Mouse (Mus musculus) intestine, postnatal 0 days (tissue): Measurements from ENCODE around the gene Lamtor4. TPM values are rescaled to one million over a fixed set of nuclear protein-coding genes. Genes with fewer than 3 reads are reported as not detected.

ENCODE experiments used
- ATAC-seq: fragments of 200-750 bp; cut with Nextera tagmentation; 2 replicates; pipeline ENCODE4 v1.8.0; 2017; ENCODE audit warnings: mild to moderate bottlenecking, moderate TSS enrichment, moderate library complexity
- H3K27ac ChIP-seq: fragments of 300-500 bp; sonication (generic); 2 replicates; pipeline ENCODE4 v1.5.1; 2014; ENCODE audit warnings: mild to moderate bottlenecking, low read depth, low read length, moderate library complexity
- H3K27me3 ChIP-seq: fragments of 300-500 bp; sonication (generic); replicated peaks from 2 replicates; pipeline ENCODE4 v1.6.1; 2014; ENCODE audit warnings: low read length, mixed read lengths; ENCODE audit not compliant: control insufficient read depth, insufficient read depth
- H3K36me3 ChIP-seq: fragments of 300-500 bp; sonication (generic); 2 replicates; pipeline ENCODE4 v1.6.1; 2014; ENCODE audit warnings: mild to moderate bottlenecking, moderate library complexity; ENCODE audit not compliant: control insufficient read depth, insufficient read depth
- H3K4me1 ChIP-seq: fragments of 300-500 bp; sonication (generic); replicated peaks from 2 replicates; pipeline ENCODE4 v1.6.1; 2014; ENCODE audit warnings: antibody characterized with exemption, low read length, mixed read lengths; ENCODE audit not compliant: control insufficient read depth, insufficient read depth
- H3K4me2 ChIP-seq: fragments of 300-500 bp; sonication (generic); replicated peaks from 2 replicates; pipeline ENCODE4 v1.6.1; 2014; ENCODE audit warnings: low read depth, mild to moderate bottlenecking, moderate library complexity
- H3K4me3 ChIP-seq: fragments of 300-500 bp; sonication (generic); 2 replicates; pipeline ENCODE4 v1.5.1; 2014; ENCODE audit warnings: low read depth, low read length
- H3K9ac ChIP-seq: fragments of 300-500 bp; sonication (generic); 2 replicates; pipeline ENCODE4 v1.6.1; 2014; ENCODE audit warnings: mild to moderate bottlenecking, low read depth, low read length
- H3K9me3 ChIP-seq: fragments of 300-500 bp; sonication (generic); 2 replicates; pipeline ENCODE4 v1.6.1; 2016; ENCODE audit warnings: mixed run types; ENCODE audit not compliant: control insufficient read depth
- CTCF ChIP-seq: sonication (generic); IDR thresholded peaks from 2 replicates; pipeline ENCODE4 v1.5.1; 2016; ENCODE audit warnings: low read depth, mild to moderate bottlenecking, control low read depth, antibody characterized with exemption, moderate library complexity
- WGBS: fragments of 180-500 bp; shearing (Covaris S2); extraction: QIAGEN DNeasy Blood & Tissue Kit; methylation state at CpG from one replicate; pipeline ENCODE4 v1.1.7; 2014; 5-methylcytosine and 5-hydroxymethylcytosine counted together
- polyA plus RNA-seq: library from polyadenylated mRNA; unstranded; fragments of >200 nt; fragmentation: Nextera tagmentation; extraction: Ambion mirVana; gene quantifications from 2 replicates; pipeline ENCODE4 v1.2.1, GENCODE M21; 2015

Lamtor4 gene
- polyA plus RNA-seq, 1 experiment from 2014 or later: 124 TPM

GRCm38 (mm10) chr5:138258078-138258477 is 2.8 kb downstream of the Lamtor4 start:
- Histone ChIP-seq H3K4me2 (no peak overlapping the region), H3K36me3 (peaks cover 32% of the 10 kb centered on the region), H3K4me3 (no peak overlapping the region), H3K9me3 (no peaks in the 10 kb centered on the region), H3K4me1 (0 out of 2 replicates have a peak, but pooled peaks cover 7% of the 10 kb centered on the region), H3K27ac (no peak overlapping the region), H3K27me3 (no peaks in the 10 kb centered on the region), H3K9ac (no peak overlapping the region)
- 65% methylated on average over 3 of the region's 3 CpGs for WGBS
- no peak for ATAC-seq
- TF ChIP-seq CTCF: no peak

- Histone ChIP-seq H3K4me1 (0 out of 2 replicates have a peak, but pooled peaks cover 8% of the 10 kb centered on the region), H3K27me3 (no peaks in the 10 kb centered on the region), H3K4me2 (no peak overlapping the region), H3K27ac (no peak overlapping the region), H3K36me3 (peaks cover 32% of the 10 kb centered on the region), H3K9ac (no peak overlapping the region), H3K4me3 (no peak overlapping the region), H3K9me3 (no peaks in the 10 kb centered on the region)
- ATAC-seq: no peak
- WGBS: 89% methylated on average over 6 of the region's 6 CpGs
- no peak for TF ChIP-seq CTCF
Observed at GRCm38 (mm10) chr5:138258542-138258941, 3.3 kb downstream of the Lamtor4 start.

GRCm38 (mm10) chr5:138258993-138259392 is 3.7 kb downstream of the Lamtor4 start:
- Histone ChIP-seq H3K4me2 (no peak overlapping the region), H3K4me1 (0 out of 2 replicates have a peak, but pooled peaks cover 8% of the 10 kb centered on the region), H3K9me3 (no peaks in the 10 kb centered on the region), H3K4me3 (no peak overlapping the region), H3K27me3 (no peaks in the 10 kb centered on the region), H3K9ac (no peak overlapping the region), H3K27ac (no peak overlapping the region), H3K36me3 (peaks cover 32% of the 10 kb centered on the region)
- 53% methylated on average over 7 of the region's 7 CpGs for WGBS
- no peak for ATAC-seq
- TF ChIP-seq CTCF: no peak

- H3K9ac ChIP-seq: no peak overlapping the region
- no peaks in the 10 kb centered on the region for H3K27me3 ChIP-seq
- H3K36me3 ChIP-seq: peaks cover 32% of the 10 kb centered on the region
- H3K27ac ChIP-seq: peak overlapping the region; percentile 28; the same call in 1 of the 2 replicates
- 0 out of 2 replicates have a peak, but pooled peaks cover 8% of the 10 kb centered on the region for H3K4me1 ChIP-seq
- WGBS: 58% methylated on average over 10 of the region's 10 CpGs
- H3K9me3 ChIP-seq: no peaks in the 10 kb centered on the region
- H3K4me2 ChIP-seq: no peak overlapping the region
- H3K4me3 ChIP-seq: no peak overlapping the region
- no peak for ATAC-seq
- TF ChIP-seq CTCF: no peak
Observed at GRCm38 (mm10) chr5:138260051-138260450, 4.8 kb downstream of the Lamtor4 start.

- no peak overlapping the region for H3K9ac ChIP-seq
- H3K36me3 ChIP-seq: peaks cover 32% of the 10 kb centered on the region
- H3K4me3 ChIP-seq: no peak overlapping the region
- 0 out of 2 replicates have a peak, but pooled peaks cover 8% of the 10 kb centered on the region for H3K4me1 ChIP-seq
- 0 out of 2 replicates have a peak overlapping the region, but pooled peaks have one; percentile 28 for H3K27ac ChIP-seq
- TF ChIP-seq CTCF: no peak
- H3K4me2 ChIP-seq: no peak overlapping the region
- H3K9me3 ChIP-seq: no peaks in the 10 kb centered on the region
- ATAC-seq: no peak
- WGBS: 59% methylated on average over 11 of the region's 11 CpGs
- no peaks in the 10 kb centered on the region for H3K27me3 ChIP-seq
Observed at GRCm38 (mm10) chr5:138260834-138261233, 5.6 kb downstream of the Lamtor4 start.

- peaks cover 32% of the 10 kb centered on the region for H3K36me3 ChIP-seq
- WGBS: 65% methylated on average over 4 of the region's 4 CpGs
- no peak for TF ChIP-seq CTCF
- 0 out of 2 replicates have a peak, but pooled peaks cover 4% of the 10 kb centered on the region for H3K4me1 ChIP-seq
- H3K27ac ChIP-seq: no peak overlapping the region
- H3K4me2 ChIP-seq: no peak overlapping the region
- no peak for ATAC-seq
- H3K4me3 ChIP-seq: no peak overlapping the region
- H3K27me3 ChIP-seq: no peaks in the 10 kb centered on the region
- H3K9me3 ChIP-seq: no peaks in the 10 kb centered on the region
- peak overlapping the region; percentile 11; the same call in 1 of the 2 replicates for H3K9ac ChIP-seq
Observed at GRCm38 (mm10) chr5:138262001-138262400, 6.7 kb downstream of the Lamtor4 start.
